Mouse (Mus musculus) frontal cortex, postnatal 14 days (tissue): ENCODE results near the gene Ehf.

Experiments used
- DNase-seq, 2 experiments: peaks; one replicate each; pipeline ENCODE4 v3.0.0; 2022; ENCODE audit warnings: low spot score in 2 of 2

The Ehf gene

GRCm38 (mm10) chr2:103293751-103294150 lies 9.3 kb downstream of the Ehf start:
- DNase-seq, result no peak

- no peak for DNase-seq
Observed at GRCm38 (mm10) chr2:103293214-103293613, 9.9 kb downstream of the Ehf start.

GRCm38 (mm10) chr2:103290705-103291269 lies 12.3 kb downstream of the Ehf start:
- DNase-seq, result no peak

- DNase-seq, result no peak
Observed at GRCm38 (mm10) chr2:103290167-103290566, 12.9 kb downstream of the Ehf start.

- DNase-seq, result no peak
Observed at GRCm38 (mm10) chr2:103289407-103289950, 13.6 kb downstream of the Ehf start.

- no peak for DNase-seq
Observed at GRCm38 (mm10) chr2:103287716-103288115, 15.4 kb downstream of the Ehf start.

GRCm38 (mm10) chr2:103285561-103285960 lies 17.5 kb downstream of the Ehf start:
- DNase-seq, result no peak

- no peak for DNase-seq
Observed at GRCm38 (mm10) chr2:103283730-103284129, 19.3 kb downstream of the Ehf start.

GRCm38 (mm10) chr2:103282184-103282750 lies 20.8 kb downstream of the Ehf start:
- DNase-seq, result no peak

- DNase-seq, result no peak
Observed at GRCm38 (mm10) chr2:103279927-103280326, 23.2 kb downstream of the Ehf start.

GRCm38 (mm10) chr2:103278476-103278875 lies 24.6 kb downstream of the Ehf start:
- no peak for DNase-seq

GRCm38 (mm10) chr2:103277794-103278193 lies 25.3 kb downstream of the Ehf start:
- DNase-seq, result no peak

- no peak for DNase-seq
Observed at GRCm38 (mm10) chr2:103275316-103275960, 27.6 kb downstream of the Ehf start.

- DNase-seq, result no peak
Observed at GRCm38 (mm10) chr2:103274803-103275202, 28.3 kb downstream of the Ehf start.

- DNase-seq, result no peak
Observed at GRCm38 (mm10) chr2:103274270-103274669, 28.8 kb downstream of the Ehf start.

- no peak for DNase-seq
Observed at GRCm38 (mm10) chr2:103271481-103271880, 31.6 kb downstream of the Ehf start.

GRCm38 (mm10) chr2:103270556-103271160 lies 32.4 kb downstream of the Ehf start:
- DNase-seq, result no peak

- no peak for DNase-seq
Observed at GRCm38 (mm10) chr2:103239086-103239485, 64.0 kb downstream of the Ehf start.

GRCm38 (mm10) chr2:103226781-103227180 lies 76.3 kb downstream of the Ehf start:
- DNase-seq, result no peak

- no peak for DNase-seq
Observed at GRCm38 (mm10) chr2:103220871-103221270, 82.2 kb downstream of the Ehf start.

- DNase-seq, result no peak
Observed at GRCm38 (mm10) chr2:103218323-103218722, 84.8 kb downstream of the Ehf start.

GRCm38 (mm10) chr2:103215801-103216200 lies 87.3 kb downstream of the Ehf start:
- no peak for DNase-seq

- no peak for DNase-seq
Observed at GRCm38 (mm10) chr2:103214861-103215260, 88.2 kb downstream of the Ehf start.
